Mouse (Mus musculus): ENCODE measurements at regions not wholly inside any gene's neighbourhood (a gene's known extent, or its start where the extent isn't known, plus 50 kb on each side); places are given as distances from the start of the nearest gene placed in this dataset.

GRCm38 (mm10) chr9:30186261-30186660 lies 223.3 kb upstream of the Ntm start:
- H3K9ac ChIP-seq (ENCODE audit: low read length), result no peak overlapping the region
- 90% methylated on average over 2 of the region's 2 CpGs for WGBS
- H3K4me3 ChIP-seq (ENCODE audit: low read depth, low read length), result no peak overlapping the region
- H3K9me3 ChIP-seq (replicated peaks; ENCODE audit: control insufficient read depth, low read length), result no peaks in the 10 kb centered on the region
- no peaks in the 10 kb centered on the region for H3K36me3 ChIP-seq (ENCODE audit: control insufficient read depth, insufficient read depth, low read length)
- no peak overlapping the region for H3K27ac ChIP-seq (ENCODE audit: low read depth, low read length)
- ATAC-seq, result no peak
- H3K4me1 ChIP-seq (ENCODE audit: control insufficient read depth, insufficient read depth, low read length), result peaks cover 5% of the 10 kb centered on the region; the same call in 1 of the 2 replicates
- no peak overlapping the region for H3K4me2 ChIP-seq (ENCODE audit: low read length)
- no peak for DNase-seq (ENCODE audit: low spot score)
- no peaks in the 10 kb centered on the region for H3K27me3 ChIP-seq (replicated peaks; ENCODE audit: control insufficient read depth, insufficient read depth, low read length)

DNA sequence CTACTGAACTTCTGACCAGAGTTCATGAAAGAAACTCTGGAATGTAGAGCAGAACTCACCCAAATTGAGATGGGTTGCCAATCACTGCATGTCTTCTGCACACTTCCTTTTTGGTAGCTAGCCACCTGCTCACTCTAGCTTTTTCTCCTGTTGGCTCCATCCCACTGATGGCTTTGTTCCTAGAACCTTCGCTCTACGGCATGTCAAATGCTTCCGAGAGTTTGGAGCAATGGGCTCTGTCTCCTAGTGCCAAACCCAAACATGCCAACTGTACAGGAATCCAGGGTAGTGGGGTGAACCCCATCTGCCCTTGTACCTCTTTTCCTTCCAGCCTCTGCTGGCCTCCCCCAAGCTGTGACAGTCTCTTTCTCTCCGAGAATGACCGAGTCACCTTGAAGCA lies 227.1 kb upstream of the Ntm start:
- no peak for ATAC-seq
- Histone ChIP-seq H3K27ac (ENCODE audit: low read depth, low read length) (no peak overlapping the region), H3K4me1 (ENCODE audit: control insufficient read depth, insufficient read depth, low read length) (peaks cover 4% of the 10 kb centered on the region; the same call in 1 of the 2 replicates), H3K27me3 (replicated peaks; ENCODE audit: control insufficient read depth, insufficient read depth, low read length) (no peaks in the 10 kb centered on the region), H3K4me2 (ENCODE audit: low read length) (no peak overlapping the region), H3K36me3 (ENCODE audit: control insufficient read depth, insufficient read depth, low read length) (no peaks in the 10 kb centered on the region), H3K9ac (ENCODE audit: low read length) (no peak overlapping the region), H3K4me3 (ENCODE audit: low read depth, low read length) (no peak overlapping the region), H3K9me3 (replicated peaks; ENCODE audit: control insufficient read depth, low read length) (no peaks in the 10 kb centered on the region)
- DNase-seq (ENCODE audit: low spot score), result no peak
- 88% methylated on average over 5 of the region's 5 CpGs for WGBS

DNA sequence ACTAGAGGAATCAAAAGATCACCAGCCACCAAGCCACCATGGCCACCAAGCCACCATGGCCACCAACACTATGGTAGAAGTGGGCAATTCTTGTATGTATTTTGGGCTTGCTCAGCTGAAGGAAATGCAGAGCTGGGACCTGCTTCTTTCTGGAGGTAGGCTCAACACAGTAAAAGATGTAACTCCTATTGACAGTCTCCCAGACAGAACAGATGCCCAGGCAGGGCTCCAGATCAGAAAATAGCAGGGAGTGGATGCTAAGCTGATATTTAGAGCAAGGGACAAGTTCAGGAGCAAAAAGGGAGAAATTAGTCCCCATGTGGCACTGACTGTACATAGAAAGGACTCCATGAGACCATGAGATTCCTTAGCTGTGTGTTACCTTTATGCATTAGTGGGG lies 228.2 kb upstream of the Ntm start:
- H3K4me2 ChIP-seq (ENCODE audit: low read length), result no peak overlapping the region
- H3K9ac ChIP-seq (ENCODE audit: low read length), result no peak overlapping the region
- no peak overlapping the region for H3K4me3 ChIP-seq (ENCODE audit: low read depth, low read length)
- H3K9me3 ChIP-seq (replicated peaks; ENCODE audit: control insufficient read depth, low read length), result no peaks in the 10 kb centered on the region
- DNase-seq (ENCODE audit: low spot score), result no peak
- no peak overlapping the region for H3K27ac ChIP-seq (ENCODE audit: low read depth, low read length)
- H3K27me3 ChIP-seq (replicated peaks; ENCODE audit: control insufficient read depth, insufficient read depth, low read length), result no peaks in the 10 kb centered on the region
- no peaks in the 10 kb centered on the region for H3K4me1 ChIP-seq (ENCODE audit: control insufficient read depth, insufficient read depth, low read length)
- H3K36me3 ChIP-seq (ENCODE audit: control insufficient read depth, insufficient read depth, low read length), result no peaks in the 10 kb centered on the region
- no peak for ATAC-seq

GRCm38 (mm10) chr9:30191902-30192301 lies 229.0 kb upstream of the Ntm start:
- ATAC-seq (no peak), DNase-seq (ENCODE audit: low spot score) (no peak)
- no peak overlapping the region for H3K4me3 ChIP-seq (ENCODE audit: low read depth, low read length)
- H3K27ac ChIP-seq (ENCODE audit: low read depth, low read length), result no peak overlapping the region
- no peaks in the 10 kb centered on the region for H3K9me3 ChIP-seq (replicated peaks; ENCODE audit: control insufficient read depth, low read length)
- no peak overlapping the region for H3K9ac ChIP-seq (ENCODE audit: low read length)
- no peaks in the 10 kb centered on the region for H3K27me3 ChIP-seq (replicated peaks; ENCODE audit: control insufficient read depth, insufficient read depth, low read length)
- no peaks in the 10 kb centered on the region for H3K4me1 ChIP-seq (ENCODE audit: control insufficient read depth, insufficient read depth, low read length)
- H3K4me2 ChIP-seq (ENCODE audit: low read length), result no peak overlapping the region
- no peaks in the 10 kb centered on the region for H3K36me3 ChIP-seq (ENCODE audit: control insufficient read depth, insufficient read depth, low read length)

- Histone ChIP-seq H3K4me1 (ENCODE audit: control insufficient read depth, insufficient read depth, low read length) (no peaks in the 10 kb centered on the region), H3K27me3 (replicated peaks; ENCODE audit: control insufficient read depth, insufficient read depth, low read length) (no peaks in the 10 kb centered on the region), H3K36me3 (ENCODE audit: control insufficient read depth, insufficient read depth, low read length) (no peaks in the 10 kb centered on the region), H3K4me3 (ENCODE audit: low read depth, low read length) (no peak overlapping the region), H3K9ac (ENCODE audit: low read length) (no peak overlapping the region), H3K9me3 (replicated peaks; ENCODE audit: control insufficient read depth, low read length) (no peaks in the 10 kb centered on the region), H3K27ac (ENCODE audit: low read depth, low read length) (no peak overlapping the region), H3K4me2 (ENCODE audit: low read length) (no peak overlapping the region)
- DNase-seq (ENCODE audit: low spot score) (no peak), ATAC-seq (no peak)
- WGBS, result 81% methylated on average over 3 of the region's 3 CpGs
Observed at GRCm38 (mm10) chr9:30194866-30195265, 231.9 kb upstream of the Ntm start.

GRCm38 (mm10) chr9:30202411-30202810 lies 224.5 kb upstream of the Snx19 start:
- Histone ChIP-seq H3K36me3 (ENCODE audit: control insufficient read depth, insufficient read depth, low read length) (no peaks in the 10 kb centered on the region), H3K27ac (ENCODE audit: low read depth, low read length) (no peak overlapping the region), H3K27me3 (replicated peaks; ENCODE audit: control insufficient read depth, insufficient read depth, low read length) (no peaks in the 10 kb centered on the region), H3K9ac (ENCODE audit: low read length) (no peak overlapping the region), H3K9me3 (replicated peaks; ENCODE audit: control insufficient read depth, low read length) (no peaks in the 10 kb centered on the region), H3K4me3 (ENCODE audit: low read depth, low read length) (no peak overlapping the region), H3K4me2 (ENCODE audit: low read length) (no peak overlapping the region), H3K4me1 (ENCODE audit: control insufficient read depth, insufficient read depth, low read length) (no peaks in the 10 kb centered on the region)
- DNase-seq (ENCODE audit: low spot score) (no peak), ATAC-seq (no peak)
- 78% methylated on average over 3 of the region's 3 CpGs for WGBS

DNA sequence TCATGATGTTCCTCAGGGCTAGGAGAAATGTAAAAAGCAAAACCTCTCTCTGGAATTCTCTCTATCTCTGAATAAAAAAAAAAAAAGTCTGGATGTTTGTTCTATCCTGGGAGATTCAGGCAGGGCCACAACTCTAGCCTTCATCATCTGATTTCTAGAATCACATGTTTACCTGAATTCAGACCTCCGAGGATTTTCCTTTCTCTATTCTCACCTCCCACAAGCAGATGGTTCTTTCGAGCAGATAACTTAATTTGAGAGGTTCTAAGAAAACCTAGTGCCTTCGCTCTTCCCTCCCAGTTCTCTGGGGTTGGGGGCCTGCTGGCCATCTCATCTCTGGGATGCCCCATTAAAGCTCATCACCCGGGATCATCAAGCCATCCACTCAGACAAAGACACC lies 219.3 kb upstream of the Snx19 start:
- no peak overlapping the region for H3K4me2 ChIP-seq (ENCODE audit: low read length)
- ATAC-seq (no peak), DNase-seq (ENCODE audit: low spot score) (no peak)

DNA sequence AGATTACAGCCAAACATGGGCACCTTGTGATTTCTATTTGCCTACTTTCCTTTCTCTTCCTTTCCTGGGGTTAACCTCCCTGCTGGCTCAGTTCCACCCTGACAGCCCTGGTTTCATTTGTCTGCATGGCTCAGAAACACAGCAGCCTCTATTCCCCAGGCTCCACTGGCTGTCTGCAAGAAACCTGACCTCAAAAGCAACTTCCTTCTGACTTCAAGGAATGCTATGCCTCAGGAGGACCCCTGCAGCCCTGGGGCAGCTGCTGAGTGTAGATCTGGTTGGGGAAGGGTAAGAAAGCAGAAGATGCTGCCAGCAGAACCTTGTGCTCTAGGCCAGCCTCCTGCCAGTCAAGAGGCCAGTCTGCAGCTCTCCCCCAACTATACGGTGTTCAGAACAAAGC lies 217.1 kb upstream of the Snx19 start:
- Histone ChIP-seq H3K9me3 (replicated peaks; ENCODE audit: control insufficient read depth, low read length) (no peaks in the 10 kb centered on the region), H3K9ac (ENCODE audit: low read length) (no peak overlapping the region), H3K27me3 (replicated peaks; ENCODE audit: control insufficient read depth, insufficient read depth, low read length) (no peaks in the 10 kb centered on the region), H3K36me3 (ENCODE audit: control insufficient read depth, insufficient read depth, low read length) (no peaks in the 10 kb centered on the region), H3K27ac (ENCODE audit: low read depth, low read length) (no peak overlapping the region), H3K4me3 (ENCODE audit: low read depth, low read length) (no peak overlapping the region), H3K4me1 (ENCODE audit: control insufficient read depth, insufficient read depth, low read length) (no peaks in the 10 kb centered on the region), H3K4me2 (ENCODE audit: low read length) (no peak overlapping the region)
- DNase-seq (ENCODE audit: low spot score) (no peak), ATAC-seq (no peak)
- WGBS, result 29% methylated on average over 1 of the region's 1 CpGs

More for the DNA sequence above, 219.3 kb upstream of the Snx19 start:
- Histone ChIP-seq H3K9me3 (replicated peaks; ENCODE audit: control insufficient read depth, low read length) (no peaks in the 10 kb centered on the region), H3K27me3 (replicated peaks; ENCODE audit: control insufficient read depth, insufficient read depth, low read length) (no peaks in the 10 kb centered on the region), H3K9ac (ENCODE audit: low read length) (no peak overlapping the region), H3K4me3 (ENCODE audit: low read depth, low read length) (no peak overlapping the region), H3K4me1 (ENCODE audit: control insufficient read depth, insufficient read depth, low read length) (no peaks in the 10 kb centered on the region), H3K27ac (ENCODE audit: low read depth, low read length) (no peak overlapping the region), H3K36me3 (ENCODE audit: control insufficient read depth, insufficient read depth, low read length) (no peaks in the 10 kb centered on the region)
- WGBS, result 91% methylated on average over 4 of the region's 4 CpGs

DNA sequence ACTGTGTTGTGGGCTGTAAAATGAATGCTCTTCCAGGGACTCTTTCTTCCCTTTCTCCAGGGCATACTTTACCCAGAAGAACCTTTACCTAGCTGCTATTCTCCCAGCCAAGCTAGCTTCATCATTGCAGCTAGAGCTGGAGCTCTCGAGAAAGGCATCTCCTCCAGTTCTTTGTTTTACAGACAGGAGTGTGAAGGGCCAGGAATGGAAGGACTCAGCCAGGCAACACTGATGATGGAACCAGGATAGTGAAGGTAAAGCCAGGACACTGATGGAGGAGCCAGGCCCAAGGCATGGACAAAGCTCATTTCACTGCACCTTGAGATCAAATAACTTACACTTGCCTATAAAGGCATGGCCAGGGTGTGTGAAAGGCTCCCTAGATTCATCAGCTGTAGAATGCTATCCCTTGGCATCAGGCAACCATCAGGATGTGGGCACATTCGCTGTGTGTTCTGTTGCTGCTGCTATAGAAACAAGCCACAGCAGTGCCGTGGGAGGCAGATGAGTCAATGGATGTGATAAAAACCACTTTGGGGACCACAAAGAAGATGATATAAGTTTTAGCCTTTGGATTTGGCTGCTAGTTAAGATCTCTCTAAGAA lies 214.3 kb upstream of the Snx19 start:
- Histone ChIP-seq H3K27me3 (replicated peaks; ENCODE audit: control insufficient read depth, insufficient read depth, low read length) (no peaks in the 10 kb centered on the region), H3K9ac (ENCODE audit: low read length) (no peak overlapping the region), H3K9me3 (replicated peaks; ENCODE audit: control insufficient read depth, low read length) (no peaks in the 10 kb centered on the region), H3K27ac (ENCODE audit: low read depth, low read length) (no peak overlapping the region), H3K4me1 (ENCODE audit: control insufficient read depth, insufficient read depth, low read length) (no peaks in the 10 kb centered on the region), H3K36me3 (ENCODE audit: control insufficient read depth, insufficient read depth, low read length) (no peaks in the 10 kb centered on the region), H3K4me3 (ENCODE audit: low read depth, low read length) (no peak overlapping the region), H3K4me2 (ENCODE audit: low read length) (no peak overlapping the region)
- DNase-seq (ENCODE audit: low spot score) (no peak), ATAC-seq (no peak)
- 85% methylated on average over 3 of the region's 3 CpGs for WGBS

Data from forebrain, embryonic 14.5 days (tissue).